Mouse (Mus musculus): ENCODE results near the gene Rad23a.

DNA sequence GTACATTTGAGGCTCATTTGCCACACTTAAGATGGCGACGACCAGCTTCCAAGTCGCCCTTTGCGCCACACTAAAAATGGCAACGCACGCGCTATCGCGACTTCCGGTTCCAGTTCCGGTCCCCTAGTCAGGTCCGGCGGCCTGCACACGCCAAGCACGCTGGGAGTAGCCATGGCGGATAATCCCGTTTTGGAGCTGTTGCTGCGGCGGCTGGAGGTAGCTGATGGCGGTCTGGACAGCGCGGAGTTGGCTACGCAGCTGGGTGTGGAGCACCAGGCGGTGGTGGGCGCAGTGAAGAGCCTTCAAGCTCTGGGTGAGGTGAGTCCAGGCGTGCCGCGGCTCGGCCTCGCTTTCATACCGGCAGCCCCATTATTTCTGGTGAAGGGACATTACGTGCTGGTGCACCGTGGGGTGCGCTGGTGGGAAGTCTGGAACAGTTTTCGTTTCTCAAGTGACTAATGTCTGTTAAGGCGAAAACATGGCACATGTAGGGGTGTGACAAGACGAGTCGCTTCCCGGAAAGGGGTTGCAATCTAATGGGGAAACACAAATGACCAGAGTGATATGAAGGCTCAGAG is 16.5 kb upstream of the Rad23a start, which contains the start of gene Farsa:
- peak; percentile 92 for TF ChIP-seq POLR2A (IDR thresholded peaks at IDR 0.05; ENCODE audit: insufficient read depth, low read depth, low read length)
- no peak for TF ChIP-seq CTCF (IDR thresholded peaks at IDR 0.05)
- peak; percentile 82; the same call in 1 of the 2 replicates for TF ChIP-seq EP300 (IDR thresholded peaks at IDR 0.05; ENCODE audit: insufficient read depth, low read depth, low read length)

Data from heart, adult 2 months (tissue).